Mouse (Mus musculus): ENCODE measurements at regions not wholly inside any gene's neighbourhood (a gene's known extent, or its start where the extent isn't known, plus 50 kb on each side); places are given as distances from the start of the nearest gene placed in this dataset.
"Not testable (repeated sequence)": the region's sequence is repeated elsewhere in the genome, so short reads cannot be mapped to it uniquely, and the experiment has no call there.

- not testable (repeated sequence) for DNase-seq (ENCODE audit: extremely low spot score in 1 of 2, low spot score in 1 of 2)
These were observed 633.6 kb downstream of the Jrkl start for GRCm38 (mm10) chr9:12611994-12612393.

- DNase-seq (ENCODE audit: extremely low spot score in 1 of 2, low spot score in 1 of 2) = peak in 1 of 2 experiments; percentile 23
These were observed 647.4 kb downstream of the Jrkl start for GRCm38 (mm10) chr9:12598113-12598650.

GRCm38 (mm10) chr9:12587289-12588057, 658.2 kb downstream of the Jrkl start:
- DNase-seq (ENCODE audit: extremely low spot score in 1 of 2, low spot score in 1 of 2) = no peak

Data from frontal cortex, adult 2 months (tissue).